Mouse (Mus musculus) ZHBTc4 (cell line): ENCODE measurements at regions not wholly inside any gene's neighbourhood (a gene's known extent, or its start where the extent isn't known, plus 50 kb on each side); places are given as distances from the start of the nearest gene placed in this dataset.
A peak's percentile ranks its signal among the peaks of the same experiment; 100 is the strongest.

Source experiments
- DNase-seq: peaks from one replicate; pipeline ENCODE4 v3.0.0-alpha.2; 2011; ENCODE audit warnings: low read depth, low spot score

- peak; percentile 72 for DNase-seq
Measured at GRCm38 (mm10) chr11:113175323-113175722, 393.3 kb downstream of the Sox9 start.

GRCm38 (mm10) chr11:113176183-113176582 is 394.2 kb downstream of the Sox9 start:
- peak; percentile 73 for DNase-seq

GRCm38 (mm10) chr11:113178375-113178774 is 396.4 kb downstream of the Sox9 start:
- no peak for DNase-seq

GRCm38 (mm10) chr11:113180008-113180407 is 398.0 kb downstream of the Sox9 start:
- no peak for DNase-seq

- DNase-seq, result no peak
Measured at GRCm38 (mm10) chr11:113182083-113182861, 400.2 kb downstream of the Sox9 start.

- DNase-seq, result no peak
Measured at GRCm38 (mm10) chr11:113183556-113183955, 401.5 kb downstream of the Sox9 start.

GRCm38 (mm10) chr11:113184095-113184494 is 402.1 kb downstream of the Sox9 start:
- no peak for DNase-seq

- no peak for DNase-seq
Measured at GRCm38 (mm10) chr11:113187407-113187806, 405.4 kb downstream of the Sox9 start.

- DNase-seq, result no peak
Measured at GRCm38 (mm10) chr11:113188263-113188920, 406.4 kb downstream of the Sox9 start.

- no peak for DNase-seq
Measured at GRCm38 (mm10) chr11:113190006-113190405, 408.0 kb downstream of the Sox9 start.

GRCm38 (mm10) chr11:113190520-113190919 is 408.5 kb downstream of the Sox9 start:
- DNase-seq, result peak; percentile 63

- DNase-seq, result no peak
Measured at GRCm38 (mm10) chr11:113191006-113191405, 409.0 kb downstream of the Sox9 start.

- DNase-seq, result no peak
Measured at GRCm38 (mm10) chr11:113192086-113192856, 410.2 kb downstream of the Sox9 start.

- no peak for DNase-seq
Measured at GRCm38 (mm10) chr11:113194144-113194827, 412.3 kb downstream of the Sox9 start.
